Mouse (Mus musculus) ES-Bruce4 (cell line): ENCODE measurements around the gene Pdcd1. TPM values are rescaled to one million over a fixed set of nuclear protein-coding genes. Genes with fewer than 3 reads are reported as not detected.

Experiments
- H3K27ac ChIP-seq: 2 replicates; pipeline ENCODE4 v1.5.1; 2012; ENCODE audit warnings: low read length, inconsistent platforms; ENCODE audit not compliant: insufficient read depth
- H3K27me3 ChIP-seq: 2 replicates; pipeline ENCODE4 v1.6.1; 2012; ENCODE audit warnings: mild to moderate bottlenecking, low read length, inconsistent platforms; ENCODE audit not compliant: control insufficient read depth, poor library complexity, insufficient read depth, severe bottlenecking
- H3K36me3 ChIP-seq: 2 replicates; pipeline ENCODE4 v1.6.1; 2012; ENCODE audit warnings: inconsistent platforms, mild to moderate bottlenecking, low read length, moderate library complexity; ENCODE audit not compliant: control insufficient read depth, poor library complexity, insufficient read depth, severe bottlenecking
- H3K4me1 ChIP-seq: one replicate; pipeline ENCODE4 v1.8.1; 2011; ENCODE audit warnings: low read length; ENCODE audit not compliant: control insufficient read depth, insufficient read depth
- H3K4me3 ChIP-seq: 2 replicates; pipeline ENCODE4 v1.5.1; 2011; ENCODE audit warnings: low read depth, mild to moderate bottlenecking, low read length
- H3K9ac ChIP-seq: 2 replicates; pipeline ENCODE4 v1.6.1; 2012; ENCODE audit warnings: low read depth, mild to moderate bottlenecking, inconsistent platforms; ENCODE audit not compliant: poor library complexity, severe bottlenecking
- H3K9me3 ChIP-seq: replicated peaks from 2 replicates; pipeline ENCODE4 v1.6.1; 2012; ENCODE audit warnings: mild to moderate bottlenecking, low read length, inconsistent platforms; ENCODE audit not compliant: control insufficient read depth, poor library complexity, insufficient read depth, severe bottlenecking
- CTCF ChIP-seq: IDR thresholded peaks from one replicate; pipeline ENCODE4 v1.8.1; 2011; ENCODE audit warnings: low read depth, low read length
- EP300 ChIP-seq: IDR thresholded peaks from 2 replicates; pipeline ENCODE4 v1.6.1; 2011; ENCODE audit warnings: low read depth, low read length; ENCODE audit not compliant: insufficient read depth
- POLR2A ChIP-seq: IDR thresholded peaks from one replicate; pipeline ENCODE4 v1.8.1; 2011; ENCODE audit warnings: low read length; ENCODE audit not compliant: insufficient read depth
- polyA plus RNA-seq: library from polyadenylated mRNA; stranded (reverse); fragments of >200 nt; gene quantifications from 2 replicates; pipeline ENCODE4 v1.2.4, GENCODE M21; 2011; ENCODE audit warnings: low read depth; ENCODE audit not compliant: missing spikeins, insufficient read depth, insufficient read length

Pdcd1 gene
- polyA plus RNA-seq, 1 experiment = not detected

- H3K4me1 ChIP-seq = no peaks in the 10 kb centered on the region
- no peak overlapping the region for H3K4me3 ChIP-seq
- no peaks in the 10 kb centered on the region for H3K36me3 ChIP-seq
- TF ChIP-seq CTCF (no peak), EP300 (no peak), POLR2A (no peak)
- H3K9me3 ChIP-seq = no peaks in the 10 kb centered on the region
- H3K27ac ChIP-seq = no peak overlapping the region
- H3K27me3 ChIP-seq = no peaks in the 10 kb centered on the region
- no peak overlapping the region for H3K9ac ChIP-seq
Measured at GRCm38 (mm10) chr1:93988786-93989185, 63.6 kb downstream of the Pdcd1 start.

Other genes with a start within 250 kb of the Pdcd1 start
- gene Ing5, start 248.6 kb downstream of the Pdcd1 start, polyA plus RNA-seq = 33.9 and 34.2 TPM in 2 replicates
- 17.6 and 23.4 TPM in 2 replicates for gene D2hgdh, start 227.6 kb downstream of the Pdcd1 start, polyA plus RNA-seq
- gene Gal3st2, start 191.2 kb downstream of the Pdcd1 start, polyA plus RNA-seq = not detected in 2 replicates
- 0.31 TPM in 1 of 2 replicates, not detected in the other for gene Gal3st2b, start 134.2 kb downstream of the Pdcd1 start, polyA plus RNA-seq
- gene Gal3st2c, start 62.0 kb downstream of the Pdcd1 start, polyA plus RNA-seq = 0.09 and 0.12 TPM in 2 replicates
- gene Neu4, start 32.1 kb downstream of the Pdcd1 start, polyA plus RNA-seq = not detected in 2 replicates